Mouse (Mus musculus) brain, embryonic 14.5 days (tissue): Measurements from ENCODE around the gene Neu1. TPM values are rescaled to one million over a fixed set of nuclear protein-coding genes. Genes with fewer than 3 reads are reported as not detected.
"Not testable (repeated sequence)": the region's sequence is repeated elsewhere in the genome, so short reads cannot be mapped to it uniquely, and the experiment has no call there.

ENCODE experiments used
- DNase-seq: peaks from one replicate; pipeline ENCODE4 v3.0.0-alpha.2; 2011; ENCODE audit warnings: low read depth
- CTCF ChIP-seq: fragments of 200-500 bp; IDR thresholded peaks from 2 replicates; pipeline ENCODE4 v1.5.1; 2012; ENCODE audit warnings: inconsistent platforms, mild to moderate bottlenecking, moderate library complexity, borderline replicate concordance; ENCODE audit not compliant: insufficient read depth, insufficient read length; ENCODE audit errors: extremely low read depth
- POLR2A ChIP-seq: fragments of 200-500 bp; IDR thresholded peaks from 2 replicates; pipeline ENCODE4 v1.6.1; 2012; ENCODE audit warnings: mild to moderate bottlenecking, inconsistent platforms, borderline replicate concordance; ENCODE audit not compliant: poor library complexity, insufficient read depth, insufficient read length, severe bottlenecking; ENCODE audit errors: extremely low read depth
- polyA plus RNA-seq: library from polyadenylated mRNA; depleted of rRNA; stranded (reverse); fragments of >200 nt; gene quantifications from 2 replicates; pipeline ENCODE4 v1.2.3, GENCODE M21; 2012

Neu1 gene
- polyA plus RNA-seq, 1 experiment: 28.0 TPM

- DNase-seq: no peak
- TF ChIP-seq CTCF: no peak
- no peak for TF ChIP-seq POLR2A
Measured at GRCm38 (mm10) chr17:34895724-34896123, 35.3 kb upstream of the Neu1 start.

GRCm38 (mm10) chr17:34896366-34896765, 34.7 kb upstream of the Neu1 start:
- DNase-seq: no peak
- TF ChIP-seq POLR2A (no peak), CTCF (no peak)

GRCm38 (mm10) chr17:34897373-34898159, 33.5 kb upstream of the Neu1 start:
- TF ChIP-seq CTCF (no peak), POLR2A (no peak)

GRCm38 (mm10) chr17:34898160-34898586, 32.9 kb upstream of the Neu1 start, which contains the start of the genes C2 and Ehmt2:
C2 (minus strand) TSS chr17:34898265.
Ehmt2 (plus strand) TSS chr17:34898469.
- TF ChIP-seq CTCF: no peak
- TF ChIP-seq POLR2A: peak; percentile 79
- DNase-seq: peak; percentile 92

More at GRCm38 (mm10) chr17:34897373-34898159, 33.5 kb upstream of the Neu1 start:
- DNase-seq: peak; percentile 76

GRCm38 (mm10) chr17:34898706-34899052, 32.4 kb upstream of the Neu1 start:
- peak; percentile 71 for DNase-seq
- TF ChIP-seq POLR2A: no peak; the same call in 1 of the 2 replicates
- no peak for TF ChIP-seq CTCF

GRCm38 (mm10) chr17:34899053-34899889, 31.8 kb upstream of the Neu1 start:
- peak; percentile 35 for DNase-seq
- no peak for TF ChIP-seq POLR2A
- TF ChIP-seq CTCF: no peak

- peak; percentile 40 for DNase-seq
- no peak for TF ChIP-seq POLR2A
- no peak for TF ChIP-seq CTCF
Measured at GRCm38 (mm10) chr17:34899890-34900243, 31.2 kb upstream of the Neu1 start.

GRCm38 (mm10) chr17:34900826-34901225, 30.2 kb upstream of the Neu1 start:
- DNase-seq: not testable (repeated sequence)

- DNase-seq: not testable (repeated sequence)
Measured at GRCm38 (mm10) chr17:34901948-34902347, 29.1 kb upstream of the Neu1 start.

- no peak for TF ChIP-seq POLR2A
- no peak for TF ChIP-seq CTCF
- DNase-seq: no peak
Measured at GRCm38 (mm10) chr17:34902895-34903294, 28.2 kb upstream of the Neu1 start.

- no peak for DNase-seq
- TF ChIP-seq CTCF (no peak), POLR2A (no peak)
Measured at GRCm38 (mm10) chr17:34910982-34911381, 20.1 kb upstream of the Neu1 start.

- peak; percentile 67 for DNase-seq
- TF ChIP-seq CTCF (peak; percentile 89), POLR2A (no peak)
Measured at GRCm38 (mm10) chr17:34911945-34912351, 19.1 kb upstream of the Neu1 start.
